Mouse (Mus musculus) hindbrain, embryonic 14.5 days (tissue): ENCODE results near the gene Gramd4. TPM values are rescaled to one million over a fixed set of nuclear protein-coding genes. Genes with fewer than 3 reads are reported as not detected.

Source experiments
- ATAC-seq: fragments of 200-750 bp; cut with Nextera tagmentation; 2 replicates; pipeline ENCODE4 v1.8.0; 2017; ENCODE audit warnings: moderate number of reproducible peaks, mild to moderate bottlenecking, moderate TSS enrichment, moderate library complexity; ENCODE audit not compliant: low FRiP score
- DNase-seq: peaks from one replicate; pipeline ENCODE4 v3.0.0-alpha.2; 2015; ENCODE audit warnings: low spot score
- H3K27ac ChIP-seq: fragments of 300-500 bp; sonication (generic); 2 replicates; pipeline ENCODE4 v1.5.1; 2014; ENCODE audit warnings: mild to moderate bottlenecking, moderate library complexity
- H3K27me3 ChIP-seq: fragments of 300-500 bp; sonication (generic); 2 replicates; pipeline ENCODE4 v1.6.1; 2014; ENCODE audit warnings: mild to moderate bottlenecking, low read length, mixed read lengths; ENCODE audit not compliant: control insufficient read depth, insufficient read depth
- H3K36me3 ChIP-seq: fragments of 300-500 bp; sonication (generic); replicated peaks from 2 replicates; pipeline ENCODE4 v1.6.1; 2014; ENCODE audit not compliant: control insufficient read depth, insufficient read depth
- H3K4me1 ChIP-seq: fragments of 300-500 bp; sonication (generic); replicated peaks from 2 replicates; pipeline ENCODE4 v1.6.1; 2014; ENCODE audit warnings: antibody characterized with exemption, low read length, mixed read lengths; ENCODE audit not compliant: control insufficient read depth, insufficient read depth
- H3K4me2 ChIP-seq: fragments of 300-500 bp; sonication (generic); replicated peaks from 2 replicates; pipeline ENCODE4 v1.6.1; 2014; ENCODE audit warnings: mild to moderate bottlenecking, moderate library complexity
- H3K4me3 ChIP-seq: fragments of 300-500 bp; sonication (generic); replicated peaks from 2 replicates; pipeline ENCODE4 v1.5.1; 2014; ENCODE audit warnings: mild to moderate bottlenecking, low read length
- H3K9ac ChIP-seq: fragments of 300-500 bp; sonication (generic); 2 replicates; pipeline ENCODE4 v1.6.1; 2014
- H3K9me3 ChIP-seq: fragments of 300-500 bp; sonication (generic); 2 replicates; pipeline ENCODE4 v1.6.1; 2016; ENCODE audit warnings: low read length; ENCODE audit not compliant: control insufficient read depth
- WGBS: fragments of 180-500 bp; shearing (Covaris S2); extraction: QIAGEN DNeasy Blood & Tissue Kit; methylation state at CpG from one replicate; pipeline ENCODE4 v1.1.7; 2014; 5-methylcytosine and 5-hydroxymethylcytosine counted together
- polyA plus RNA-seq: library from polyadenylated mRNA; unstranded; fragments of >200 nt; fragmentation: Nextera tagmentation; extraction: Ambion mirVana; gene quantifications from 2 replicates; pipeline ENCODE4 v1.2.1, GENCODE M21; 2014

Gene Gramd4
- polyA plus RNA-seq, 1 experiment from 2014 or later: 24.9 TPM

DNA sequence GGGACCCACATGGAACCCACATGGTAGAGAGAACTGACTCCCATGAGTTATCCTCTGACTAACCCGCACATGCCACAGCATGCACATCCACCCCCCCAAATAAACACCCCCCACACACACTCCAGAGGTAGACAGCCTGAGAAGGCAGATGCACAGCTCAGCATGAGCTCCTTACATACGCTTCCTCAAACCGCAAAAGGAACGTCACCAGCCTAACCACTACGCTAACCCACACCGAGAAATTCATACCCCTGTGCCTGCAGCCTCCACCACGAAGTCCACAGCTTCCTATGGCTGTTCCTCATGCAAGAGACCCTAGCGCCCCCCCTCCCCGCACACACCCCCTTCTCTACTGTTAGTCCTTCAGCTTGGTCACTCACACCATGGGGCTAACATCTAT is 35.5 kb upstream of the Gramd4 start:
- DNase-seq (no peak), ATAC-seq (no peak)
- no peak overlapping the region for H3K27ac ChIP-seq
- H3K9me3 ChIP-seq: no peaks in the 10 kb centered on the region
- H3K27me3 ChIP-seq: no peaks in the 10 kb centered on the region
- H3K4me1 ChIP-seq: no peaks in the 10 kb centered on the region
- H3K4me3 ChIP-seq: no peak overlapping the region
- H3K9ac ChIP-seq: no peak overlapping the region
- H3K36me3 ChIP-seq: no peaks in the 10 kb centered on the region
- no peak overlapping the region for H3K4me2 ChIP-seq
- 80% methylated on average over 9 of the region's 9 CpGs for WGBS

DNA sequence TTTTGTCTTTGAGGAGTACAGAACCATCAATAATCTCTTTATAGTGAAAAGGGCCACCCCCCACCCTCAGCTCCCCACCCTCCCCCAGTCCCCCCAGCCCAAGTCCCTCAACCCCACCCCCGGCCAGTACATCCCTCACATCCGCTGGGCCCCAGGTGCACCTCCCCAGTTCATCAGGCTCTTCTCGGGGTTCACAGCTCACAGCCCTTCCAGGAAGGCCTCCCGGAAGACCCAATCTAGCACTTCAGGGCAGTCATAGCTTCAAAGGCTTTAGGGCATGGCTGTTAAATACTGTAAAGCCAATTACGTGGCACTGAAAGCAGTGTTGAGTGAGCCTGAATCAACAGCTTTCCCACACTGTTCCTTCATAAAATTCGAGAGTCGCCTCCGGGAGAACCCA is 29.6 kb upstream of the Gramd4 start:
- Histone ChIP-seq H3K4me1 (peaks cover 5% of the 10 kb centered on the region; the same call in 1 of the 2 replicates), H3K27ac (no peak overlapping the region), H3K9ac (no peak overlapping the region), H3K9me3 (peaks cover 5% of the 10 kb centered on the region; the same call in 1 of the 2 replicates), H3K4me3 (no peak overlapping the region), H3K36me3 (no peaks in the 10 kb centered on the region), H3K27me3 (peaks cover 11% of the 10 kb centered on the region), H3K4me2 (peak overlapping the region; percentile 12)
- no peak for ATAC-seq
- DNase-seq: no peak
- WGBS: 74% methylated on average over 8 of the region's 8 CpGs

DNA sequence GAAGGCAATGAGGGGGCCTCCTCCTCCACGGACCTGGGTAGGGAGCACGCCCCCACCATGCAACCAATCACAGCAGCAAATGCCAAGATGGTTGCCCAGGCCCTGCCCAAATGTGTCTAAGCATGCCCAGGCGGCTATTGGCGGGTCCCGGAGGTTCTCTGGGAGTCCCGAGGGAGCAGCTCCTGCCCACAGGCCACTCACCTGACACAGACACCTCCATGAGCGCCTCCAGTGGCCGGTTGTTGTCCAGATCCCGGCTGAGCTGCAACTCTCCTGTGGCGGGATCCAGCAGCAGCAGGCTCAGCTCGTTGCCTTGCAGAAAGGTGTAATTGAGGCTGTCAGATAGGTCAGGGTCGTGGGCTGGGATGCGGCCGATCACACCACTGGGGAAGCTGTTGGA is 27.5 kb upstream of the Gramd4 start:
- DNase-seq (no peak), ATAC-seq (no peak)
- Histone ChIP-seq H3K4me3 (no peak overlapping the region), H3K27ac (no peak overlapping the region), H3K4me2 (peak overlapping the region; percentile 38), H3K36me3 (no peaks in the 10 kb centered on the region), H3K9ac (no peak overlapping the region), H3K9me3 (peaks cover 5% of the 10 kb centered on the region; the same call in 1 of the 2 replicates), H3K27me3 (peaks cover 32% of the 10 kb centered on the region), H3K4me1 (peaks cover 23% of the 10 kb centered on the region)
- 81% methylated on average over 14 of the region's 14 CpGs for WGBS

DNA sequence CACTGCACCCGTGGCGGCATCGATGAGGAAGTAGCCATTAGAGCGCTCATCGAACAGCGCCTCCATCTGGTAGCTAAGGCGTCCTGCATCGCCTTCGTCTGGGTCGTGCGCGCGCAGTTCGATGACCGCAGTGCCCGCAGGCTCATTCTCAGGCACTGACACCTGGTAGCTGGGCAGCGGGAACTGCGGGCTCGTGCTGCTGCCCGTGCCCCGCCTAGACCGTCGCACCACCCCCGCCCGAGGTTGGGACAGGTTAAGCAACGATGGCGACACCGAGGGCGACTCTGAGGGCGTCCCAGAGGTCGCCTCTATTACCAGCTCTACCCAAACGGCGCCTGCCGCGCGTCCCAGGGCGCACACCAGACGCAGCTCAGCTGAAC is 24.7 kb upstream of the Gramd4 start:
- Histone ChIP-seq H3K27ac (no peak overlapping the region), H3K36me3 (no peaks in the 10 kb centered on the region), H3K9me3 (peaks cover 5% of the 10 kb centered on the region; the same call in 1 of the 2 replicates), H3K9ac (peak overlapping the region; percentile 46; the same call in 1 of the 2 replicates), H3K4me2 (peak overlapping the region; percentile 86), H3K4me3 (peak overlapping the region; percentile 47), H3K27me3 (peaks cover 35% of the 10 kb centered on the region), H3K4me1 (peaks cover 23% of the 10 kb centered on the region)
- 2% methylated on average over 38 of the region's 38 CpGs for WGBS
- no peak for ATAC-seq
- DNase-seq: peak; percentile 71

DNA sequence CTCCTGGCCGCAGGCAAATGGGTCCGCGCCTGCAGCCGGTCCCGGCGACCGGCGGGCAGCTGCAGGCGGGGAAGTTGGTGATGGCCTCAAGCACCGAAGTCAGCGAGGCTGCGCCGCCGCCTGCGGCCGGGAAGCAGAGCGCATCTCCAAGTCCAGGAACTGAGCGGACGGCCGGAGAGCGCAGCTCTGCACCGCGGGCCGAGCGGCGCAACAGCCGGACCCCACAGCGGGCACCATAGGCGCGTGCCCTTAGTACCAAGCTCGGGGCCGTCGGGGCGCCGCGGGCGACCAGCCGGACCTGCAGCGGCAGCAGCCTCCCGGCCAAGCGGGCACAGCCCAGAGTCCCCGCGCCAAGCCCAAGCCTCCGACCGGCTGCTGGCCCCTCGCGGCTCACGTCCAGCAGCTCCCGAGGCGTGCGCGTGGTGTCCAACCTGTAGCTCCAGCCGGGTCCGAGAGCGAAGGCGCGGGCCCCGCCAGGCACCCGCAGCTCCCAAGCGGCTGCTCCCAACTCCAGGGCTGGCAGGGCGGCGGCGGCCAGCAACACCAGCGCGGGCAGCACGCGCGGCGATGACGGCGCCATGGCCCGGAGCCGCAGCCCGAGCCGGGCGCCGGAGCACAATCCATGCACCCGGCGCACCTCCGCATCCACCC is 24.2 kb upstream of the Gramd4 start, which contains the start of gene Celsr1:
Gene Celsr1, minus strand, starts transcription at position 587 of the 651 bp plus-strand sequence.
- no peaks in the 10 kb centered on the region for H3K36me3 ChIP-seq
- peaks cover 23% of the 10 kb centered on the region for H3K4me1 ChIP-seq
- H3K27ac ChIP-seq: peak within 1 kb of the TSS; percentile 41; the same call in 1 of the 2 replicates
- DNase-seq: no peak
- H3K4me2 ChIP-seq: peak within 1 kb of the TSS; percentile 86
- no peak for ATAC-seq
- peaks cover 35% of the 10 kb centered on the region for H3K27me3 ChIP-seq
- peaks cover 5% of the 10 kb centered on the region; the same call in 1 of the 2 replicates for H3K9me3 ChIP-seq
- WGBS: under 1% methylated on average over 78 of the region's 80 CpGs
- peak within 1 kb of the TSS; percentile 47 for H3K4me3 ChIP-seq
- H3K9ac ChIP-seq: peak within 1 kb of the TSS; percentile 46

DNA sequence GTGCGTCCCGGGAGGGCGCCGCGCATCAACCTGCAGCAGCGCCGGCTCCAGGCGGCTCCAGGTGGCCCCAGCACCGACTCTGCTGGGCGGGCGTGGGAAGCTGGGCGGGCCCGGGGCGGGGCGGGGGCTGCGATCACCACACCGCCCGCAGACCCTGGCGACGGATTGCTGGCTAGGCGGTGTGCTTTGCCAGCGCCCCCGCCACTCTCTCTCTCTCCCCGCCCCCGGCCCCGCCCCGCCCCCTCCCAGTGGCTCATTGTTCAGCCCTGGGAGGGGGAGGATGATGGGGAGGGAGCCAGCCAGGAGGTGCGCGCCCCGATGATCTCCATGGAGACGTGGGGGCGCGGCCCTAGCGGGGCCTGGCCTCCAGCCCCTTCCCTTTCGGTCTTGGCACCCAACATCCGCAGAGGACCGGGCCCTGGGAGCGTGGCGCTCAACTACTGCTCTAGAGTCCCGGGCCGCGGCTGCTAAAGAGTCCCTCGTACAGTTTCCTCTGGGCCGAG is 23.4 kb upstream of the Gramd4 start:
- under 1% methylated on average over 36 of the region's 44 CpGs for WGBS
- H3K4me2 ChIP-seq: peak overlapping the region; percentile 86
- H3K9ac ChIP-seq: peak overlapping the region; percentile 46
- peaks cover 5% of the 10 kb centered on the region; the same call in 1 of the 2 replicates for H3K9me3 ChIP-seq
- ATAC-seq (peak; percentile 72), DNase-seq (peak; percentile 46)
- H3K27ac ChIP-seq: peak overlapping the region; percentile 41; the same call in 1 of the 2 replicates
- peaks cover 35% of the 10 kb centered on the region for H3K27me3 ChIP-seq
- H3K4me3 ChIP-seq: peak overlapping the region; percentile 47
- peaks cover 23% of the 10 kb centered on the region for H3K4me1 ChIP-seq
- no peaks in the 10 kb centered on the region for H3K36me3 ChIP-seq

DNA sequence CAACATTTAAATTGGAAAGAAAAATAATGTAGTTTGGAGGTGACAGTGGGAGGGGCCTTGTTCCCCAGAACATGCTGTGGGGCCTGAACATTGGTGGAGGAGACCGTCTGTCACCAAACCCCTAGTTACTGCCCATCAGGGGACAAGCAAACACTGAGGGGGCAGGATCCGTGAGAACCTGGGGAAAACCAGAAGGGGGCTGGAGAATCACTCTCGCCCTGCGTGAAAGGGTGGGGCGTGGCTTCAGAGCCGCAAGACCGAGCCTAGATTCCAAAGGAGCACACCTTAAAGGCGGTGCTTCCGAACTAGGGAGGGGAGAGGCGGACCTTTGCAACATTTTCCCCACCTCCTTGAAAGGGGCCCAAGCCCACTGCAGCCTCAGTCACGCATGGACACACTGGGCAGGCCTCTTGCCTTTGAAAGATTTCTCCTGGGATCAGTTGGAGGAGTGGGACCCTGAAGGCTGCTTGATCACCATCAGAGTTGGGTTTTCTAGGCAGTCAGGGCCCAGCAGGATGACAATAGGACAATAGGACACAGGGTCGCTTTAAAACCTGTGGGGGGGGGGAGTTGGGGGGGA is 22.6 kb upstream of the Gramd4 start:
- no peak overlapping the region for H3K9ac ChIP-seq

DNA sequence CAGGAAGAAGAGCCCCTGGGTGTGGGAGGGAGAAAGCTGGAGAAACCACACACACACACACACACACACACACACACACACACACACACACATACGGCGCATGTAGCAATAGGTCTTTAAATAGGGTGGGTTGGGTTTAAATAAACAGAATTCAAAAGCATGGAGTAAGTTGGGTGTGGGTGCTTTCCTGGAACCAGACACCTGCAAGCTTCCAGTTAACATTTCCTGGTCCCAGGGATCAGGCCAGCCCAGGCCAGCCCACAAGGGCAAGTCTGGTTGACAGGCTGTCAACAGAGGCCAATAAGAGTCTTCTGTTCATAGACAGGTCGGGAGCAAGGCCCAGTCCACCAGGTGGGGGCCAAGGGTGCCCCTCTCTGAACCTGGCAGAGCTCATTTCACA is 21.6 kb upstream of the Gramd4 start:
- no peak for DNase-seq
- ATAC-seq: no peak
- Histone ChIP-seq H3K27me3 (peaks cover 44% of the 10 kb centered on the region), H3K4me3 (no peak overlapping the region), H3K9me3 (no peaks in the 10 kb centered on the region), H3K27ac (no peak overlapping the region), H3K9ac (no peak overlapping the region), H3K4me2 (no peak overlapping the region), H3K36me3 (no peaks in the 10 kb centered on the region), H3K4me1 (peaks cover 23% of the 10 kb centered on the region)
- WGBS: 76% methylated on average over 3 of the region's 3 CpGs

More for the DNA sequence above, 22.6 kb upstream of the Gramd4 start:
- no peak for DNase-seq
- H3K27ac ChIP-seq: no peak overlapping the region
- WGBS: 6% methylated on average over 12 of the region's 12 CpGs
- H3K4me3 ChIP-seq: peak overlapping the region; percentile 47; the same call in 1 of the 2 replicates
- H3K4me1 ChIP-seq: peaks cover 23% of the 10 kb centered on the region
- peaks cover 43% of the 10 kb centered on the region for H3K27me3 ChIP-seq
- no peak for ATAC-seq
- H3K36me3 ChIP-seq: no peaks in the 10 kb centered on the region
- H3K9me3 ChIP-seq: peaks cover 5% of the 10 kb centered on the region; the same call in 1 of the 2 replicates
- H3K4me2 ChIP-seq: peak overlapping the region; percentile 86

DNA sequence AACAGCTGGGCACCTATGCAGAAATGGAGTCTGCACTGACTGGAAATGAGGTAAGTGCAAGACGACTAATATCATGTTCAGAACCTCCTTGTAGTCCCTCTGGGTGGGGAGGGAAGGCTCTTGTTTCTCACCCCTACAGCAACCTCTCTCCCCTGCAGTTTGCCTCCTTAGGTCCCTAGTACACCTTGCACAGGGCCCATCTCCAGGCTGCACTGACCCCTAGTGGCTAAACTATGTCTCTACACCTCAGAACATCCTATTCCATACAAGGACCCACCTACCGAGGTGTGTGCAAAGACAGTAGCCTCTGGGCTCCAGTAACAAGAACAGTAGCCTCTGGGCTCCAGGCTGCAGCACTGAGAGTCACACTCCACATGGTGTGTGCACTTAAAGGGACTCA is 18.7 kb upstream of the Gramd4 start:
- WGBS: 0% methylated on average over 2 of the region's 2 CpGs
- Histone ChIP-seq H3K9me3 (no peaks in the 10 kb centered on the region), H3K27ac (no peak overlapping the region), H3K9ac (no peak overlapping the region), H3K4me2 (no peak overlapping the region), H3K36me3 (no peaks in the 10 kb centered on the region), H3K4me3 (no peak overlapping the region), H3K27me3 (peaks cover 23% of the 10 kb centered on the region), H3K4me1 (peaks cover 9% of the 10 kb centered on the region)
- ATAC-seq (peak; percentile 81), DNase-seq (peak; percentile 90)
